Mouse (Mus musculus) hindbrain, embryonic 13.5 days (tissue): ENCODE measurements around the gene Tma7. TPM values are rescaled to one million over a fixed set of nuclear protein-coding genes. Genes with fewer than 3 reads are reported as not detected.

Experiments
- ATAC-seq: fragments of 200-750 bp; cut with Nextera tagmentation; 2 replicates; pipeline ENCODE4 v1.8.0; 2017; ENCODE audit warnings: moderate TSS enrichment; ENCODE audit not compliant: low FRiP score
- H3K27ac ChIP-seq: fragments of 300-500 bp; sonication (generic); 2 replicates; pipeline ENCODE4 v1.5.1; 2015; ENCODE audit warnings: inconsistent platforms, mild to moderate bottlenecking, moderate library complexity
- H3K27me3 ChIP-seq: fragments of 300-500 bp; sonication (generic); 2 replicates; pipeline ENCODE4 v1.6.1; 2015; ENCODE audit warnings: mild to moderate bottlenecking, inconsistent platforms
- H3K36me3 ChIP-seq: fragments of 300-500 bp; sonication (generic); 2 replicates; pipeline ENCODE4 v1.6.1; 2015; ENCODE audit warnings: mild to moderate bottlenecking, inconsistent platforms
- H3K4me1 ChIP-seq: fragments of 300-500 bp; sonication (generic); replicated peaks from 2 replicates; pipeline ENCODE4 v1.6.1; 2015; ENCODE audit warnings: inconsistent platforms
- H3K4me2 ChIP-seq: fragments of 300-500 bp; sonication (generic); 2 replicates; pipeline ENCODE4 v1.6.1; 2015; ENCODE audit warnings: inconsistent platforms, mild to moderate bottlenecking, moderate library complexity
- H3K4me3 ChIP-seq: fragments of 300-500 bp; sonication (generic); 2 replicates; pipeline ENCODE4 v1.5.1; 2015; ENCODE audit warnings: mild to moderate bottlenecking, inconsistent platforms
- H3K9ac ChIP-seq: fragments of 300-500 bp; sonication (generic); 2 replicates; pipeline ENCODE4 v1.6.1; 2015; ENCODE audit warnings: mild to moderate bottlenecking, inconsistent platforms
- H3K9me3 ChIP-seq: fragments of 300-500 bp; sonication (generic); 2 replicates; pipeline ENCODE4 v1.6.1; 2016; ENCODE audit warnings: inconsistent platforms
- WGBS: fragments of 180-500 bp; shearing (Covaris S2); methylation state at CpG from one replicate; pipeline ENCODE4 v1.1.7; 2015; 5-methylcytosine and 5-hydroxymethylcytosine counted together
- polyA plus RNA-seq: library from polyadenylated mRNA; unstranded; fragments of >200 nt; fragmentation: Nextera tagmentation; extraction: Ambion mirVana; gene quantifications from 2 replicates; pipeline ENCODE4 v1.2.1, GENCODE M21; 2015

The Tma7 gene
- polyA plus RNA-seq, 1 experiment from 2014 or later, result 741 TPM

- Histone ChIP-seq H3K4me2 (no peak overlapping the region), H3K4me3 (no peak overlapping the region), H3K27me3 (no peaks in the 10 kb centered on the region), H3K36me3 (peaks cover 77% of the 10 kb centered on the region), H3K4me1 (peaks cover 60% of the 10 kb centered on the region), H3K9ac (0 out of 2 replicates have a peak overlapping the region, but pooled peaks have one; percentile 3), H3K27ac (no peak overlapping the region), H3K9me3 (no peaks in the 10 kb centered on the region)
- no peak for ATAC-seq
- WGBS, result 97% methylated on average over 5 of the region's 5 CpGs
Measured at GRCm38 (mm10) chr9:109101933-109102445, 19.6 kb upstream of the Tma7 start.

DNA sequence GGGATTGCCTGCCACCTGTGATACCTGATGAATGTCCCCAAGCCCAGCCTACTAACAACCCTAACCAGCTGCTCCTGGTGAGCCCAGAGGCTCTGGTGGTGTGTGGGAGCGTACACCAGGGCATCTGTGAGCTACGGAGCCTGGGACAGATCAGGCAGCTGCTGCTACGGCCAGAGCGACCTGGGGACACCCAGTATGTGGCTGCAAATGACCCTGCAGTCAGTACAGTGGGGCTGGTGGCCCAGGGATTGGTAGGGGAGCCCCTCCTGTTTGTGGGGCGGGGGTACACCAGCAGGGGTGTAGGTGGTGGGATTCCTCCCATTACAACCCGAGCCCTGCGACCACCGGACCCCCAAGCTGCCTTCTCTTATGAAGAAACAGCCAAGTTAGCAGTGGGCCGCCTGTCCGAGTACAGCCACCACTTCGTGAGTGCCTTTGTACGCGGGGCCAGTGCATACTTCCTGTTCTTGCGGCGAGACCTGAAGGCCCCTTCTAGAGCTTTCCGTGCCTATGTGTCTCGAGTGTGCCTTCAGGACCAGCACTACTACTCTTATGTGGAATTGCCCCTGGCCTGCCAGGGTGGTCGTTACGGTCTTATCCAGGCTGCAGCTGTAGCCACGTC, 18.0 kb upstream of the Tma7 start:
- peak overlapping the region; percentile 46; the same call in 1 of the 2 replicates for H3K9ac ChIP-seq
- no peaks in the 10 kb centered on the region for H3K27me3 ChIP-seq
- no peak overlapping the region for H3K27ac ChIP-seq
- H3K9me3 ChIP-seq, result no peaks in the 10 kb centered on the region
- WGBS, result 88% methylated on average over 20 of the region's 20 CpGs
- ATAC-seq, result no peak
- no peak overlapping the region for H3K4me3 ChIP-seq
- peaks cover 68% of the 10 kb centered on the region for H3K4me1 ChIP-seq
- no peak overlapping the region for H3K4me2 ChIP-seq
- peaks cover 61% of the 10 kb centered on the region for H3K36me3 ChIP-seq

DNA sequence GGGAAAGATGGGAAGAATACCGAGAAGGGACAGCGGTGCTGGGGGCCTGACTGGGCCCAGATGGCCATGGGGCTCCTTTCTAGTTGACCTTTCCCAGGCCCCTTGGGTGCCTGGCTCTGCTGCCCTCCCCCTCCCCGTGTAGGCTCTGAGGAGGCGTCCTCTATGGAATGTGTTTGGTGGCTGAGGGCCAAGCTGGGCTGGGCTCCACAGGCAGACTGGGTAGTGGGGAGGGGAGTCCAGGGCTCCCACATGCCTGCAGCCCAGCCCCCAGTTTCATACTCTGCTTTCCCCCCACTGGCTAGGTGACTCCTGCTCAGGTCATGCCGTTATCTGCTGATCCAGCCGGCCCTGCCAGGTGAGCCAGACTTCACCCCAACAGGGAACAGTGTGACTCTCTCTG, 16.6 kb upstream of the Tma7 start:
- Histone ChIP-seq H3K27me3 (no peaks in the 10 kb centered on the region), H3K9me3 (no peaks in the 10 kb centered on the region), H3K4me2 (peak overlapping the region; percentile 95), H3K4me3 (peak overlapping the region; percentile 69), H3K4me1 (peaks cover 66% of the 10 kb centered on the region), H3K36me3 (peaks cover 47% of the 10 kb centered on the region), H3K27ac (peak overlapping the region; percentile 100), H3K9ac (peak overlapping the region; percentile 97)
- no peak for ATAC-seq
- WGBS, result 46% methylated on average over 6 of the region's 6 CpGs

GRCm38 (mm10) chr9:109098366-109098765, 16.0 kb upstream of the Tma7 start:
- 82% methylated on average over 8 of the region's 8 CpGs for WGBS
- Histone ChIP-seq H3K36me3 (peaks cover 41% of the 10 kb centered on the region), H3K27me3 (no peaks in the 10 kb centered on the region), H3K4me2 (peak overlapping the region; percentile 95), H3K4me3 (peak overlapping the region; percentile 69), H3K27ac (peak overlapping the region; percentile 100), H3K4me1 (peaks cover 64% of the 10 kb centered on the region), H3K9me3 (no peaks in the 10 kb centered on the region), H3K9ac (peak overlapping the region; percentile 97)
- no peak for ATAC-seq

DNA sequence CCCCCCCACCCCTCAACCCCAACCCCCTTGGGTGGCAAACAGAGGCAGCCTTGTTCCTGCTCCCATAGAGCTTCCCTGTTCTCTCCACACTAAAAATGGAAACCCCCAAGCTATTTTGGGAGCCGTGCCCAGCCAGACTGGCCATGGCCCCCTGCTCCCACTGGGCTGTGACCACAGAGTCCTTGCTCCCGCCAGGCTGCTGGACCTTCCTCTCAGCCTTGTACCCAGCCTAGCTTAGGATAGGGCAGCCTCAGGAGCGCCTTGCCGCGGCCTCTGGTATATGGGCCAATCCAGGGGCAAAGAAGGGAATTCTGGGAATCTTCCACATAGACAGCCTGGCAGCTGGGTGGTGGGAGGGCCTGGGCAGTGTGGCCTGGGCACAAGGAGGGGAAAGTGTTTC, 15.4 kb upstream of the Tma7 start:
- Histone ChIP-seq H3K9me3 (no peaks in the 10 kb centered on the region), H3K4me3 (peak overlapping the region; percentile 69), H3K4me2 (peak overlapping the region; percentile 95), H3K9ac (peak overlapping the region; percentile 97), H3K27ac (peak overlapping the region; percentile 100), H3K36me3 (peaks cover 35% of the 10 kb centered on the region), H3K4me1 (peaks cover 67% of the 10 kb centered on the region), H3K27me3 (no peaks in the 10 kb centered on the region)
- no peak for ATAC-seq
- WGBS, result 38% methylated on average over 5 of the region's 5 CpGs

GRCm38 (mm10) chr9:109097291-109097690, 14.9 kb upstream of the Tma7 start:
- WGBS, result 6% methylated on average over 6 of the region's 6 CpGs
- Histone ChIP-seq H3K9me3 (no peaks in the 10 kb centered on the region), H3K9ac (peak overlapping the region; percentile 97), H3K4me2 (peak overlapping the region; percentile 95), H3K27ac (peak overlapping the region; percentile 100), H3K4me1 (peaks cover 67% of the 10 kb centered on the region), H3K4me3 (peak overlapping the region; percentile 69), H3K27me3 (no peaks in the 10 kb centered on the region), H3K36me3 (peaks cover 35% of the 10 kb centered on the region)
- ATAC-seq, result no peak

GRCm38 (mm10) chr9:109096856-109097255, 14.5 kb upstream of the Tma7 start:
- H3K4me3 ChIP-seq, result peak overlapping the region; percentile 69
- H3K4me2 ChIP-seq, result peak overlapping the region; percentile 95
- H3K9ac ChIP-seq, result peak overlapping the region; percentile 97
- H3K36me3 ChIP-seq, result peaks cover 34% of the 10 kb centered on the region
- ATAC-seq, result no peak
- peak overlapping the region; percentile 100 for H3K27ac ChIP-seq
- peaks cover 64% of the 10 kb centered on the region for H3K4me1 ChIP-seq
- H3K27me3 ChIP-seq, result no peaks in the 10 kb centered on the region
- H3K9me3 ChIP-seq, result no peaks in the 10 kb centered on the region
- WGBS, result 10% methylated on average over 6 of the region's 6 CpGs

GRCm38 (mm10) chr9:109096251-109096661, 13.9 kb upstream of the Tma7 start:
- 7% methylated on average over 9 of the region's 9 CpGs for WGBS
- ATAC-seq, result no peak
- Histone ChIP-seq H3K4me1 (peaks cover 64% of the 10 kb centered on the region), H3K27me3 (no peaks in the 10 kb centered on the region), H3K36me3 (peaks cover 34% of the 10 kb centered on the region), H3K9ac (peak overlapping the region; percentile 97), H3K27ac (peak overlapping the region; percentile 100), H3K4me2 (peak overlapping the region; percentile 95), H3K4me3 (peak overlapping the region; percentile 69), H3K9me3 (no peaks in the 10 kb centered on the region)

- under 1% methylated on average over 89 of the region's 102 CpGs for whole genome bisulfite sequencing
Measured at GRCm38 (mm10) chr9:109095137-109095982, 13.0 kb upstream of the Tma7 start, which contains the start of gene Plxnb1. Plxnb1 (plus strand) TSS chr9:109095389.

GRCm38 (mm10) chr9:109094553-109095136, 12.3 kb upstream of the Tma7 start:
- Histone ChIP-seq H3K27ac (peak overlapping the region; percentile 100), H3K4me3 (peak overlapping the region; percentile 69), H3K9me3 (no peaks in the 10 kb centered on the region), H3K9ac (peak overlapping the region; percentile 97), H3K27me3 (no peaks in the 10 kb centered on the region), H3K4me1 (peaks cover 51% of the 10 kb centered on the region), H3K4me2 (peak overlapping the region; percentile 95), H3K36me3 (peaks cover 31% of the 10 kb centered on the region)
- under 1% methylated on average over 21 of the region's 21 CpGs for WGBS
- ATAC-seq, result peak; percentile 9; the same call in 1 of the 2 replicates

More at GRCm38 (mm10) chr9:109095137-109095982, 13.0 kb upstream of the Tma7 start, which contains the start of gene Plxnb1:
- no peaks in the 10 kb centered on the region for H3K27me3 ChIP-seq
- peak within 1 kb of the TSS; percentile 69 for H3K4me3 ChIP-seq
- no peaks in the 10 kb centered on the region for H3K9me3 ChIP-seq
- H3K4me1 ChIP-seq, result peaks cover 58% of the 10 kb centered on the region
- peak; percentile 67 for ATAC-seq
- H3K4me2 ChIP-seq, result peak within 1 kb of the TSS; percentile 95
- H3K9ac ChIP-seq, result peak within 1 kb of the TSS; percentile 97
- peak within 1 kb of the TSS; percentile 100 for H3K27ac ChIP-seq
- H3K36me3 ChIP-seq, result peaks cover 34% of the 10 kb centered on the region

- 13% methylated on average over 11 of the region's 11 CpGs for WGBS
- H3K27me3 ChIP-seq, result no peaks in the 10 kb centered on the region
Measured at GRCm38 (mm10) chr9:109093786-109094552, 11.6 kb upstream of the Tma7 start.

More at GRCm38 (mm10) chr9:109093786-109094552, 11.6 kb upstream of the Tma7 start:
- no peaks in the 10 kb centered on the region for H3K9me3 ChIP-seq
- H3K9ac ChIP-seq, result peak overlapping the region; percentile 97
- peak overlapping the region; percentile 95 for H3K4me2 ChIP-seq
- H3K27ac ChIP-seq, result peak overlapping the region; percentile 100
- 0 out of 2 replicates have a peak, but pooled peaks have one; percentile 0 for ATAC-seq
- H3K4me1 ChIP-seq, result peaks cover 44% of the 10 kb centered on the region
- H3K4me3 ChIP-seq, result peak overlapping the region; percentile 69
- H3K36me3 ChIP-seq, result peaks cover 34% of the 10 kb centered on the region
